In the genomic region with DNA sequence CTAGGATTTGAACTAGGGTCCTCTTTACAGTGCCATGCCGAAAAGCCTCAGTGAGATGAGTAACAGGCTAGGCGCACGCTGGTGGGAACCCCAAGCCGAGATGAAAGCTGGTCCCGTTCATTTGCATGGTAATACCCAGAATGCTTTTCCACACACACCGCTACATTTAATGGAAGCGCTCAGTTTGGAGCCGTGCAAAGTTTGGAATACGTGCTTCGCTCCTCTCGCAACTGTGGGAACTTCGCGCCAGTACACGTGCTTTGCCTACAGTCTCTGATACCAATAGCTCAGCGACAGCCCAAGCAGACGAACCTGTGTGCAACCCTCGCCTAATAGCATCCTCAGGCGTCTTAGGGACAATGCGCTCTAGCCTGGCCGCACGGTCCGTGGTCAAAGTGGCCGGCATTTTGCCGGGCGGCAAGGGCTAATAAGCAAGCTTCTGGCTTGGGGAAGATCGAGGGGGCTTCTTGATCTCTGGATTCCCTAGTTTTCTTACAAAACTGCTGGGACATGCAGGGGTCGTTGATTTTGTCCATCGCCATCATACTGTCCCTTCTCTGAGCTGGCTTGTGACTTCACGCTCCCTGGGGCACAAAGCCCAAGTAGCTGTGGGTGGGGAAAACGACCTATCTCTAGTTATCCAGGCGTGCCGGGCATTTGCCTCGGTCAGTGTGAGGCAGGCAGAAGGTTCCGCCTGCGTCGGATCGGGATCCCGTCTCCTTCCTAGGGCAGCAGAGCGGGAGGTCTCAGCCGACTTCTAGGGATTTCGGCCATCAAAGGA, we compare ENCODE assay signal across 8 mouse cellular contexts. TPM values are rescaled to one million over a fixed set of nuclear protein-coding genes. Genes with fewer than 3 reads are reported as not detected.
A peak's percentile ranks its signal among the peaks of the same experiment; 100 is the strongest.
DNase-seq lines count a peak whose midpoint lies in the region; ATAC-seq and TF ChIP-seq lines count a peak whose summit lies in the region.

A gene (plus strand): TSS at position 354 of the 781 bp plus-strand sequence.

- WGBS in heart, embryonic 15.5 days: under 1% methylated on average over 41 of the region's 41 CpGs
- under 1% methylated on average over 41 of the region's 41 CpGs for WGBS in kidney, postnatal 0 days
- WGBS in liver, embryonic 11.5 days: under 1% methylated on average over 41 of the region's 41 CpGs
- under 1% methylated on average over 41 of the region's 41 CpGs for WGBS in stomach, postnatal 0 days

- peak within 1 kb of the TSS; percentile 79 for H3ac ChIP-seq in myocyte (ENCODE audit: control insufficient read depth, insufficient read length)

- peaks cover 20% of the 10 kb centered on the region for H3K27me3 ChIP-seq in erythroblast, embryonic 14.5 days (ENCODE audit: control insufficient read depth)
- no peaks in the 10 kb centered on the region for H3K27me3 ChIP-seq in heart, embryonic 15.5 days
- no peaks in the 10 kb centered on the region for H3K27me3 ChIP-seq in kidney, postnatal 0 days (ENCODE audit: insufficient read depth, low read length)
- H3K27me3 ChIP-seq in liver, embryonic 11.5 days (replicated peaks; ENCODE audit: control insufficient read depth, insufficient read depth, low read length): no peaks in the 10 kb centered on the region
- H3K27me3 ChIP-seq in myocyte (ENCODE audit: control insufficient read depth, insufficient read depth, insufficient read length): no peaks in the 10 kb centered on the region
- no peaks in the 10 kb centered on the region for H3K27me3 ChIP-seq in stomach, postnatal 0 days (ENCODE audit: control insufficient read depth, insufficient read depth, low read length)

- peak within 1 kb of the TSS; percentile 92 for H3K27ac ChIP-seq in bone marrow macrophage, adult 2 months (ENCODE audit: insufficient read depth, low read depth, low read length)
- peak within 1 kb of the TSS; percentile 99 for H3K27ac ChIP-seq in heart, embryonic 15.5 days
- H3K27ac ChIP-seq in kidney, postnatal 0 days: peak within 1 kb of the TSS; percentile 100
- H3K27ac ChIP-seq in liver, embryonic 11.5 days (ENCODE audit: low read depth, low read length): peak within 1 kb of the TSS; percentile 99
- H3K27ac ChIP-seq in stomach, postnatal 0 days (replicated peaks): peak within 1 kb of the TSS; percentile 99

- no peak for TF ChIP-seq EP300 in stomach, postnatal 0 days (optimal IDR thresholded peaks at IDR 0.05)

- H3K79me2 ChIP-seq in myocyte (ENCODE audit: control insufficient read depth, insufficient read depth): peaks cover 34% of the 10 kb centered on the region

- peak; percentile 86 for DNase-seq in ES-CJ7 (ENCODE audit: low read depth, low spot score)
- peak; percentile 84 for DNase-seq in kidney, postnatal 0 days (ENCODE audit: low spot score)
- DNase-seq in liver, embryonic 11.5 days (ENCODE audit: low spot score): peak; percentile 79
- peak; percentile 33 for DNase-seq in stomach, postnatal 0 days (ENCODE audit: low spot score)

- TF ChIP-seq CTCF in bone marrow macrophage, adult 2 months (IDR thresholded peaks at IDR 0.05; ENCODE audit: low read depth, low read length): no peak
- TF ChIP-seq CTCF in kidney, postnatal 0 days (IDR thresholded peaks at IDR 0.05; ENCODE audit: low read depth): no peak
- no peak for TF ChIP-seq CTCF in stomach, postnatal 0 days (IDR thresholded peaks at IDR 0.05; ENCODE audit: low read depth)

- no peaks in the 10 kb centered on the region for H3K9me3 ChIP-seq in erythroblast, embryonic 14.5 days (ENCODE audit: control insufficient read depth, low read length)
- H3K9me3 ChIP-seq in heart, embryonic 15.5 days (replicated peaks): no peaks in the 10 kb centered on the region
- no peaks in the 10 kb centered on the region for H3K9me3 ChIP-seq in kidney, postnatal 0 days (replicated peaks; ENCODE audit: low read length)
- no peaks in the 10 kb centered on the region; the same call in 1 of the 2 replicates for H3K9me3 ChIP-seq in liver, embryonic 11.5 days (ENCODE audit: control insufficient read depth, low read length)
- no peaks in the 10 kb centered on the region for H3K9me3 ChIP-seq in stomach, postnatal 0 days (ENCODE audit: control insufficient read depth, low read length)

- ATAC-seq in heart, embryonic 15.5 days (replicated peaks; ENCODE audit: insufficient number of reproducible peaks, insufficient read depth, low FRiP score, low read depth): peak; percentile 10
- peak; percentile 34 for ATAC-seq in kidney, postnatal 0 days (replicated peaks; ENCODE audit: low FRiP score, low read depth)
- peak; percentile 50 for ATAC-seq in liver, embryonic 11.5 days (replicated peaks; ENCODE audit: low FRiP score)
- ATAC-seq in stomach, postnatal 0 days (ENCODE audit: low FRiP score, low TSS enrichment): peak; percentile 18

- TF ChIP-seq POLR2A in bone marrow macrophage, adult 2 months (IDR thresholded peaks at IDR 0.05; ENCODE audit: borderline replicate concordance, low read depth, low read length): 0 out of 2 replicates have a peak, but pooled peaks have one; percentile 23
- peak; percentile 78 for TF ChIP-seq POLR2A in myocyte (IDR thresholded peaks at IDR 0.05; ENCODE audit: insufficient read length, low read depth)

- peaks cover 13% of the 10 kb centered on the region for H3K36me3 ChIP-seq in erythroblast, embryonic 14.5 days (ENCODE audit: control insufficient read depth)
- H3K36me3 ChIP-seq in heart, embryonic 15.5 days: peaks cover 6% of the 10 kb centered on the region; the same call in 1 of the 2 replicates
- H3K36me3 ChIP-seq in kidney, postnatal 0 days (ENCODE audit: insufficient read depth, low read length): peaks cover 8% of the 10 kb centered on the region; the same call in 1 of the 2 replicates
- peaks cover 18% of the 10 kb centered on the region for H3K36me3 ChIP-seq in liver, embryonic 11.5 days (ENCODE audit: control insufficient read depth, insufficient read depth, low read length)
- peaks cover 6% of the 10 kb centered on the region for H3K36me3 ChIP-seq in myocyte (ENCODE audit: control insufficient read depth, insufficient read depth)
- peaks cover 1% of the 10 kb centered on the region; the same call in 1 of the 2 replicates for H3K36me3 ChIP-seq in stomach, postnatal 0 days (ENCODE audit: control insufficient read depth, insufficient read depth, low read length)

- H3K9ac ChIP-seq in heart, embryonic 15.5 days: peak within 1 kb of the TSS; percentile 99
- H3K9ac ChIP-seq in kidney, postnatal 0 days (ENCODE audit: low read depth, low read length): peak within 1 kb of the TSS; percentile 97
- peak within 1 kb of the TSS; percentile 90 for H3K9ac ChIP-seq in liver, embryonic 11.5 days (ENCODE audit: low read depth, low read length)
- H3K9ac ChIP-seq in stomach, postnatal 0 days (ENCODE audit: low read length): peak within 1 kb of the TSS; percentile 92

- peak within 1 kb of the TSS; percentile 85 for H3K4me2 ChIP-seq in heart, embryonic 15.5 days
- peak within 1 kb of the TSS; percentile 96 for H3K4me2 ChIP-seq in kidney, postnatal 0 days (ENCODE audit: low read length)
- peak within 1 kb of the TSS; percentile 100 for H3K4me2 ChIP-seq in liver, embryonic 11.5 days
- H3K4me2 ChIP-seq in myocyte (ENCODE audit: low read depth): peak within 1 kb of the TSS; percentile 94
- H3K4me2 ChIP-seq in stomach, postnatal 0 days (replicated peaks; ENCODE audit: low read depth): peak within 1 kb of the TSS; percentile 100

- H3K4me3 ChIP-seq in bone marrow macrophage, adult 2 months (ENCODE audit: insufficient read depth, low read length): peak within 1 kb of the TSS; percentile 93
- H3K4me3 ChIP-seq in erythroblast, embryonic 14.5 days (replicated peaks): peak within 1 kb of the TSS; percentile 92
- H3K4me3 ChIP-seq in heart, embryonic 15.5 days: peak within 1 kb of the TSS; percentile 77
- peak within 1 kb of the TSS; percentile 80 for H3K4me3 ChIP-seq in kidney, postnatal 0 days (replicated peaks; ENCODE audit: low read depth, low read length)
- H3K4me3 ChIP-seq in liver, embryonic 11.5 days (ENCODE audit: low read depth, low read length): peak within 1 kb of the TSS; percentile 93
- H3K4me3 ChIP-seq in myocyte: peak within 1 kb of the TSS; percentile 62
- H3K4me3 ChIP-seq in stomach, postnatal 0 days (ENCODE audit: low read depth, low read length): peak within 1 kb of the TSS; percentile 83

- peaks cover 15% of the 10 kb centered on the region for H3K4me1 ChIP-seq in bone marrow macrophage, adult 2 months (ENCODE audit: control insufficient read depth, insufficient read depth, low read length)
- peaks cover 53% of the 10 kb centered on the region for H3K4me1 ChIP-seq in erythroblast, embryonic 14.5 days (ENCODE audit: control insufficient read depth)
- peaks cover 36% of the 10 kb centered on the region for H3K4me1 ChIP-seq in heart, embryonic 15.5 days (replicated peaks)
- H3K4me1 ChIP-seq in kidney, postnatal 0 days (replicated peaks; ENCODE audit: insufficient read depth, low read length): peaks cover 10% of the 10 kb centered on the region; the same call in 1 of the 2 replicates
- H3K4me1 ChIP-seq in liver, embryonic 11.5 days (replicated peaks; ENCODE audit: control insufficient read depth, insufficient read depth, low read length): peaks cover 18% of the 10 kb centered on the region
- peaks cover 8% of the 10 kb centered on the region for H3K4me1 ChIP-seq in stomach, postnatal 0 days (replicated peaks; ENCODE audit: control insufficient read depth, insufficient read depth)

TF ChIP-seq in myocyte, 11 proteins besides CTCF, POLR2A, EP300 and RAD21 (continues in another document):
- TF ChIP-seq SRF (IDR thresholded peaks at IDR 0.05; ENCODE audit: control insufficient read depth, insufficient read length, low read depth): no peak
- TF ChIP-seq MAX (IDR thresholded peaks at IDR 0.05; ENCODE audit: low read depth): peak; percentile 7
- TF ChIP-seq TCF12 (IDR thresholded peaks at IDR 0.05; ENCODE audit: insufficient read depth, poor library complexity, severe bottlenecking): no peak
- TF ChIP-seq POLR2AphosphoS2 (IDR thresholded peaks at IDR 0.05; ENCODE audit: insufficient read length, low read depth): peak; percentile 86
- TF ChIP-seq USF1 (IDR thresholded peaks at IDR 0.05; ENCODE audit: low read depth): no peak
- no peak for TF ChIP-seq MYOG (IDR thresholded peaks at IDR 0.05; ENCODE audit: control insufficient read depth in 1 of 3, insufficient read depth in 1 of 3, insufficient read length in 2 of 3, low read depth in 2 of 3)
- TF ChIP-seq TCF3 (IDR thresholded peaks at IDR 0.05; ENCODE audit: insufficient read length, low read depth): no peak
- TF ChIP-seq E2F4 (IDR thresholded peaks at IDR 0.05; ENCODE audit: insufficient read depth): no peak
- no peak for TF ChIP-seq REST (IDR thresholded peaks at IDR 0.05; ENCODE audit: insufficient read depth, insufficient read length)

RNA-seq across cellular contexts. Expression of the gene that starts here (rescaled TPM):
- polyA plus RNA-seq in bone marrow macrophage, adult 2 months (2012; ENCODE audit: insufficient read depth, insufficient read length, missing spikeins): 29.9 and 32.2 TPM in 2 replicates
- 1.8 and 2.0 TPM in 2 replicates for polyA plus RNA-seq in erythroblast, embryonic 14.5 days (2012)
- polyA plus RNA-seq in heart, embryonic 15.5 days (2015; fragmentation: Nextera tagmentation; extraction: Ambion mirVana): 20.0 and 32.0 TPM in 2 replicates
- 47.8 and 51.0 TPM in 2 replicates for polyA plus RNA-seq in kidney, postnatal 0 days (2015; fragmentation: Nextera tagmentation; extraction: Ambion mirVana)
- polyA plus RNA-seq in liver, embryonic 11.5 days (2014; fragmentation: Nextera tagmentation; extraction: Ambion mirVana): 42.8 and 44.2 TPM in 2 replicates
- polyA plus RNA-seq in myocyte (2012; fragmentation: generic; extraction: Trizol): 14.5 TPM
- 12.2 and 14.1 TPM in 2 replicates for polyA plus RNA-seq in stomach, postnatal 0 days (2015; fragmentation: Nextera tagmentation; extraction: Ambion mirVana)

Comparison
In these comparisons a context has a peak if more than half of its experiments do, and no peak if none do; other contexts are left out.
1. Peak in every context shown above with its lines: DNase-seq, ATAC-seq, H3K4me3 ChIP-seq and H3K27ac ChIP-seq.
2. DNase-seq: peak in every context shown above with its lines; median percentile 86 in ES-CJ7; 84 in kidney, postnatal 0 days; 79 in liver, embryonic 11.5 days; 33 in stomach, postnatal 0 days.